Mouse (Mus musculus): Measurements from ENCODE around the gene Gm5114.
"Not testable (repeated sequence)": the region's sequence is repeated elsewhere in the genome, so short reads cannot be mapped to it uniquely, and the experiment has no call there.

Gene Gm5114

GRCm38 (mm10) chr7:39413060-39413459 is at the start of gene Gm5114:
Gene Gm5114, minus strand, starts transcription at chr7:39413160.
- H3K27me3 ChIP-seq (ENCODE audit: control insufficient read depth, insufficient read depth, low read length, poor library complexity, severe bottlenecking); DNase-seq (ENCODE audit: low read depth, low spot score); H3K36me3 ChIP-seq (ENCODE audit: control insufficient read depth, insufficient read depth, low read length, poor library complexity, severe bottlenecking): not testable (repeated sequence)

- Histone ChIP-seq H3K27me3 (ENCODE audit: control insufficient read depth, insufficient read depth, low read length, poor library complexity, severe bottlenecking) (no peaks in the 10 kb centered on the region), H3K36me3 (ENCODE audit: control insufficient read depth, insufficient read depth, low read length, poor library complexity, severe bottlenecking) (no peaks in the 10 kb centered on the region)
- peak; percentile 34 for DNase-seq (ENCODE audit: low read depth, low spot score)
These were observed 42.8 kb upstream of the Gm5114 start for GRCm38 (mm10) chr7:39455806-39456205.

GRCm38 (mm10) chr7:39449260-39450021 is 36.5 kb upstream of the Gm5114 start:
- Histone ChIP-seq H3K27me3 (ENCODE audit: control insufficient read depth, insufficient read depth, low read length, poor library complexity, severe bottlenecking) (no peaks in the 10 kb centered on the region; the same call in 1 of the 2 replicates), H3K36me3 (ENCODE audit: control insufficient read depth, insufficient read depth, low read length, poor library complexity, severe bottlenecking) (no peaks in the 10 kb centered on the region)
- peak; percentile 78 for DNase-seq (ENCODE audit: low read depth, low spot score)

GRCm38 (mm10) chr7:39448626-39449242 is 35.8 kb upstream of the Gm5114 start:
- no peaks in the 10 kb centered on the region; the same call in 1 of the 2 replicates for H3K27me3 ChIP-seq (ENCODE audit: control insufficient read depth, insufficient read depth, low read length, poor library complexity, severe bottlenecking)
- DNase-seq (ENCODE audit: low read depth, low spot score), result no peak
- H3K36me3 ChIP-seq (ENCODE audit: control insufficient read depth, insufficient read depth, low read length, poor library complexity, severe bottlenecking), result no peaks in the 10 kb centered on the region

GRCm38 (mm10) chr7:39441237-39441636 is 28.3 kb upstream of the Gm5114 start:
- DNase-seq (ENCODE audit: low read depth, low spot score), result no peak
- Histone ChIP-seq H3K36me3 (ENCODE audit: control insufficient read depth, insufficient read depth, low read length, poor library complexity, severe bottlenecking) (no peaks in the 10 kb centered on the region), H3K27me3 (ENCODE audit: control insufficient read depth, insufficient read depth, low read length, poor library complexity, severe bottlenecking) (no peaks in the 10 kb centered on the region; the same call in 1 of the 2 replicates)

- Histone ChIP-seq H3K36me3 (ENCODE audit: control insufficient read depth, insufficient read depth, low read length, poor library complexity, severe bottlenecking) (no peaks in the 10 kb centered on the region), H3K27me3 (ENCODE audit: control insufficient read depth, insufficient read depth, low read length, poor library complexity, severe bottlenecking) (no peaks in the 10 kb centered on the region)
- no peak for DNase-seq (ENCODE audit: low read depth, low spot score)
These were observed 27.4 kb upstream of the Gm5114 start for GRCm38 (mm10) chr7:39440362-39440761.

All from splenic B cell, adult 2 months (primary cell).